Mouse (Mus musculus) hindbrain, embryonic 11.5 days (tissue): ENCODE results near the gene Tmsb10. TPM values are rescaled to one million over a fixed set of nuclear protein-coding genes. Genes with fewer than 3 reads are reported as not detected.

Experiments used
- ATAC-seq: fragments of 200-750 bp; cut with Nextera tagmentation; 2 replicates; pipeline ENCODE4 v1.8.0; 2017; ENCODE audit warnings: mild to moderate bottlenecking, moderate TSS enrichment, moderate library complexity; ENCODE audit not compliant: low FRiP score
- DNase-seq: peaks from one replicate; pipeline ENCODE4 v3.0.0-alpha.2; 2015; ENCODE audit warnings: low spot score
- H3K27ac ChIP-seq: fragments of 300-500 bp; sonication (generic); 2 replicates; pipeline ENCODE4 v1.5.1; 2014; ENCODE audit warnings: mild to moderate bottlenecking, low read depth, low read length
- H3K27me3 ChIP-seq: fragments of 300-500 bp; sonication (generic); 2 replicates; pipeline ENCODE4 v1.6.1; 2014; ENCODE audit warnings: mild to moderate bottlenecking, low read length, moderate library complexity, mixed read lengths; ENCODE audit not compliant: control insufficient read depth, insufficient read depth
- H3K36me3 ChIP-seq: fragments of 300-500 bp; sonication (generic); 2 replicates; pipeline ENCODE4 v1.6.1; 2014; ENCODE audit warnings: mild to moderate bottlenecking, low read length, moderate library complexity, mixed read lengths; ENCODE audit not compliant: control insufficient read depth, insufficient read depth
- H3K4me1 ChIP-seq: fragments of 300-500 bp; sonication (generic); replicated peaks from 2 replicates; pipeline ENCODE4 v1.6.1; 2014; ENCODE audit warnings: low read length, mixed read lengths; ENCODE audit not compliant: control insufficient read depth, insufficient read depth
- H3K4me2 ChIP-seq: fragments of 300-500 bp; sonication (generic); replicated peaks from 2 replicates; pipeline ENCODE4 v1.6.1; 2014; ENCODE audit warnings: mild to moderate bottlenecking, low read depth, low read length
- H3K4me3 ChIP-seq: fragments of 300-500 bp; sonication (generic); 2 replicates; pipeline ENCODE4 v1.5.1; 2014; ENCODE audit warnings: low read depth, low read length
- H3K9ac ChIP-seq: fragments of 300-500 bp; sonication (generic); 2 replicates; pipeline ENCODE4 v1.6.1; 2014; ENCODE audit warnings: low read depth, low read length
- H3K9me3 ChIP-seq: fragments of 300-500 bp; sonication (generic); 2 replicates; pipeline ENCODE4 v1.6.1; 2016; ENCODE audit warnings: low read length; ENCODE audit not compliant: control insufficient read depth
- WGBS: fragments of 180-500 bp; shearing (Covaris S2); extraction: QIAGEN DNeasy Blood & Tissue Kit; methylation state at CpG from one replicate; pipeline ENCODE4 v1.1.7; 2014; 5-methylcytosine and 5-hydroxymethylcytosine counted together
- polyA plus RNA-seq: library from polyadenylated mRNA; unstranded; fragments of >200 nt; fragmentation: Nextera tagmentation; extraction: Ambion mirVana; gene quantifications from 2 replicates; pipeline ENCODE4 v1.2.1, GENCODE M21; 2014

Gene Tmsb10
- polyA plus RNA-seq, 1 experiment from 2014 or later = 4,064 TPM

DNA sequence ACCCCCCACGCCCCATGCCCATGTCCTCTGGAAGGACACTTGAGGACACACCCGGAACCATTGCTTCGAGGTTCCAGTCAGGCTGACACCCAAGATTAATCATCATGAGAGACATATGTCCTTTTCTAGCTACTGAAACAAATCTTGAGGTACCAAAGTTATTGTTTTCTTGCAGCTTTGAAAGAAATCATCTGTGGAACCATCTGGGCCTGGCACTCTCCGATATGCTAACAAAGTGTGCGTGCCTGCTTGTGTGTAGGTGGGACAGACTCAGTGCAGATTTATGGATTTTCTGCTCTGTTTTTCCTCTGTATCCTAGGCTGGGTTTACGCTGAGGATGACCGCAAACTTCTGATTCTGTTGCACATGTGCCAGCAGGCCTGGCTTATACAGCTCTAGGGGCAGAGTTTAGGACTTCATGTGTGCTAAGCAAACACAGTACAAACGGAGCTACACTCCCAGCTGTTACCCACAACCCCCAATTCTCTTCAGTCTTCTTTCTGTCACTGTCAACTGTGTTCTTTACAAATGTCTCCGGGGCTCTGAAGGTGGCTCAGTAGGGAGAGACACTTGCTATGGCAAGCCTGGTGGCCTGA lies 9.3 kb downstream of the Tmsb10 start:
- Histone ChIP-seq H3K36me3 (no peaks in the 10 kb centered on the region), H3K4me3 (no peak overlapping the region), H3K27ac (no peak overlapping the region), H3K9ac (no peak overlapping the region), H3K4me1 (no peaks in the 10 kb centered on the region), H3K9me3 (no peaks in the 10 kb centered on the region), H3K27me3 (no peaks in the 10 kb centered on the region), H3K4me2 (no peak overlapping the region)
- ATAC-seq = no peak
- no peak for DNase-seq
- 80% methylated on average over 9 of the region's 9 CpGs for WGBS

DNA sequence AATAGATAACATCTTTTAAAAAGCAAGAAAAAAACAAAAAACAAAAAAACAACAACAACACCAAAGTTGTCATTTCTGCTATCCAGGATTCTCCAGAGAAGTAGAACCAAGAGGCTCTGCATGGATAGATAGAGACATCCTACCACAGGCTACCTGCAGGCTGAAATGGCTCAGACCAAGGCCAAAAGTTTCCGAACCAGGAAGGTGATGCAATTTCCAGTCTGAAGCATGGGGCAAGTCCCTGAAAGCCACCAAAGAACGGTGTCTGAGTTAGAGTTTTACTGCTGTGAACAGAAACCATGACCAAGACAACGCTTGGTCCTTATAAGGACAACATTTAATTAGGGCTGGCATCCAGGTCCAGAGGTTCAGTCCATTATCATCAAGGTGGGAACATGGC lies 10.2 kb downstream of the Tmsb10 start:
- H3K27ac ChIP-seq = no peak overlapping the region
- H3K36me3 ChIP-seq = no peaks in the 10 kb centered on the region
- DNase-seq = no peak
- H3K4me3 ChIP-seq = no peak overlapping the region
- H3K4me1 ChIP-seq = no peaks in the 10 kb centered on the region
- no peaks in the 10 kb centered on the region for H3K9me3 ChIP-seq
- no peak overlapping the region for H3K4me2 ChIP-seq
- WGBS = 89% methylated on average over 3 of the region's 3 CpGs
- no peak for ATAC-seq
- H3K27me3 ChIP-seq = no peaks in the 10 kb centered on the region
- H3K9ac ChIP-seq = no peak overlapping the region

DNA sequence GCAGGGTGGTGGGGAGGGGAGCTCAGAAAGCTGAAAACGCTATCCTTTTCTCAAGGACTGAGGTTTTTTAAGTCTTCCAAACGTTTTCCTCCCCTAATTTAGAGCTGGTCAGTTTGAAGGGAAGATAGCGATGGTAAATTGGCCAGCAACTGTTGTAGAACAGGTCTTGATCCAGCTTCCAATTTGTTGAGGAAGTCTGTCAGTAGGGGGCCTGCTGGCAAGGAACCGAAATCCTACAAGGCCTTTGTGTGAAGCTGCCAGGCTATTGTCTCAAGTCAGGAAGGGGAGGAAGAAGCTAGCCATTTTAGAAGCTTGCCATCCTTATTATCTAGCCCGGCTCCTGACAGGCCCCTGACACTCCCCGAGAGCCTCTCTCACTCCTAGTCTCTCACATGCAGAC lies 10.6 kb downstream of the Tmsb10 start:
- H3K27ac ChIP-seq = no peak overlapping the region
- ATAC-seq (no peak), DNase-seq (no peak)
- H3K4me3 ChIP-seq = no peak overlapping the region
- no peak overlapping the region for H3K9ac ChIP-seq
- no peaks in the 10 kb centered on the region for H3K27me3 ChIP-seq
- H3K9me3 ChIP-seq = no peaks in the 10 kb centered on the region
- 48% methylated on average over 6 of the region's 6 CpGs for WGBS
- H3K36me3 ChIP-seq = no peaks in the 10 kb centered on the region
- no peaks in the 10 kb centered on the region for H3K4me1 ChIP-seq
- no peak overlapping the region for H3K4me2 ChIP-seq

DNA sequence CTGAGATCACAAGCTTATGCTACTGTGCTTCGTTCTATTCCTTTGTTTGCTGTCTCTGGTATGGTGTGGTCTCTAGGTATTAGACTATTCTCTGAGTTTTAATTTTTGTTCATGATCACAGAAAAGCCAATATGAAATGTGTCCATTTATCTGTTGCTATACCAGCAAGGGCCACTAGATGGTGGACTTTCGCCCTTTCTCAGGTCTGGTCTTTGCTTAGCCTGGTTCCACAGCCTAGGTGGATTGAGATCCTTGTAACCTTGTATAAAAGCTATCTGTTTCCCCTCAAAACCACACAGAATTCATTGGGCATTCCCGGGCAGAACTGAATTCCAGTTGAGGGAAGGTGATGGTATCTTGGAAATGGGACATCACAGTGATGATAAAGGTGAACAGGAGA lies 18.1 kb downstream of the Tmsb10 start:
- Histone ChIP-seq H3K9me3 (no peaks in the 10 kb centered on the region), H3K9ac (no peak overlapping the region), H3K4me3 (no peak overlapping the region), H3K27ac (no peak overlapping the region), H3K4me2 (no peak overlapping the region), H3K27me3 (no peaks in the 10 kb centered on the region), H3K36me3 (no peaks in the 10 kb centered on the region), H3K4me1 (no peaks in the 10 kb centered on the region)
- peak; percentile 77 for DNase-seq
- ATAC-seq = no peak
- WGBS = 9% methylated on average over 3 of the region's 3 CpGs

DNA sequence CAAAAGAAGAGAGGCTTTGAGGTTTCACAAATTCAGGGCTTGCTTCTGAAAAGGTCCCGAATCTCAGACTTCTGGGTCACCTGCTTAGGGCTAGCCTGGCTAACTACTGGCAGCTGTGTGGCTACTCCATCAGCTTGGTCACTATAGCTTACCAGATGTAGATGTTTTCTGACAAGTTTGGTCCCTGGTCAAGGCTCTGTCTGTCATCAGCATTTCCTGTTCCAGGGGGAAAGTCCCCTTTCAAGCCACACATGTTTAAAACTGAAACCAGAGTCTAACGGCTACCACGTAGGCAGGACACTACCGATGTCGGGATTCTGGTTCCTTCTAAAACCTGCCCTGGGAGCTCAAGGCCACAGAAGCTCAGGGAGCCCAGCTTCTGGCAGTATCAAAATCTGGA lies 20.7 kb downstream of the Tmsb10 start:
- Histone ChIP-seq H3K27ac (no peak overlapping the region), H3K9me3 (no peaks in the 10 kb centered on the region), H3K27me3 (no peaks in the 10 kb centered on the region), H3K36me3 (no peaks in the 10 kb centered on the region), H3K4me2 (no peak overlapping the region), H3K4me3 (no peak overlapping the region), H3K9ac (no peak overlapping the region), H3K4me1 (no peaks in the 10 kb centered on the region)
- DNase-seq (no peak), ATAC-seq (no peak)
- WGBS = 64% methylated on average over 5 of the region's 5 CpGs

DNA sequence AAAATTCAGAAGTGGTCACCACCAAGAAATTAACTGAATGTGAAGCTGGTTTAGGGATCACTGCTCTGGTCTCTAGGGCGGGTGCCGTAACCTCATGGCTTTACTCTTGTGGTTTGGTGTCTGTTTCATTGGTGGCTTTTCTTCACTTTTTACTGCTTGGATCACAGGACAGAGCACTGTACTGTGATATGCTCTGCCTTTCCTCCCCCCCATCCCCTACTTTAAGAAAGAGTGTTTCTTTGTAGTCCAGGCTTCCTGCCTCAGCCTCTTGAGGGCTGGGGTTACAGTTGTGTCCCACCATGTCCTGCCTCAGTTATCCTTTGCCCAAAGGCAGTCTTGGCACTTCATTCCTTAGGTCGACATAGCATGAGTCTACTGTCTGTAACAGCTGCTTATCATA lies 21.1 kb downstream of the Tmsb10 start:
- H3K27ac ChIP-seq = no peak overlapping the region
- WGBS = 81% methylated on average over 3 of the region's 3 CpGs
- H3K27me3 ChIP-seq = no peaks in the 10 kb centered on the region
- H3K4me1 ChIP-seq = no peaks in the 10 kb centered on the region
- no peaks in the 10 kb centered on the region for H3K9me3 ChIP-seq
- no peaks in the 10 kb centered on the region for H3K36me3 ChIP-seq
- ATAC-seq = no peak
- no peak for DNase-seq
- no peak overlapping the region for H3K4me2 ChIP-seq
- no peak overlapping the region for H3K4me3 ChIP-seq
- no peak overlapping the region for H3K9ac ChIP-seq

DNA sequence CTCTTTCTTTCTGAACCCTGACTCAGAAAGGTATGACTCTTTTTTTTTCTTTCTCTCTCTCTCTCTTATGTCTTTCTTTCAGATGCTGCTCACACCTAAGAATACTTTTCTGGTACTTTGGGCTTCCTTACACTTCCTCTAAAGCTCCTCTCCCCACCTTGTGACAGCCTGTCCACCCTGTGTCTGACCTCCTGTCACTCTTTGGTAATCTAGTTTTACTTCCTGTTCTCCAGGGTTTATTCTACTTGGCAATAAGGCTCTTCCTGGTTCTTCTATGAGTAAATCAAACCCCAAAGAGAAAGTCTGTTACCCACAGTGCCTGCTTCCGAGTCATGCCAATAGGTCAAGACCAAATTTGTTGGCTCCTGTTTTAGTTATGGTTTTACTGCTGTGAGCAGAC lies 25.6 kb downstream of the Tmsb10 start:
- Histone ChIP-seq H3K9ac (no peak overlapping the region), H3K27ac (no peak overlapping the region), H3K4me2 (no peak overlapping the region), H3K36me3 (no peaks in the 10 kb centered on the region), H3K27me3 (no peaks in the 10 kb centered on the region), H3K4me1 (no peaks in the 10 kb centered on the region), H3K9me3 (no peaks in the 10 kb centered on the region), H3K4me3 (no peak overlapping the region)
- DNase-seq (no peak), ATAC-seq (no peak)
- WGBS = 91% methylated on average over 1 of the region's 1 CpGs

DNA sequence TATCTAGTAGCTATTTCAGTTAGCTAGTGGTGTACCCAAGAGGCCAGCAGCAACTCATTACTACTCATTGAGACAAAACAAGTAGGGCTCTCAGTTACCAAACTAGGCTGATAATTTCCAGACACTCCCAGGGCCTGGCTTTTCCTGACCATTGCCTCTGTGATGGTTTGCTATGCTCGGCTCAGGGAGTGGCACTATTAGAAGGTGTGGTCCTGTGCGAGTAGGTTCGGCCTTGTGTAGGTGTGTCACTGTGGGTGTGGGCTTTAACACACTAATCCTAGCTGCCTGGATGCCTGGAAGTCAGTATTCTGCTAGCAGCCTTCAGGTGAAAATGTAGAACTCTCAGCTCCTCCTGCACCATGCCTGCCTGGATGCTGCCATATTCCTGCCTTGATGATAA lies 27.0 kb downstream of the Tmsb10 start:
- H3K4me2 ChIP-seq = no peak overlapping the region
- H3K4me1 ChIP-seq = no peaks in the 10 kb centered on the region
- H3K9ac ChIP-seq = no peak overlapping the region
- H3K36me3 ChIP-seq = no peaks in the 10 kb centered on the region
- no peak overlapping the region for H3K4me3 ChIP-seq
- no peaks in the 10 kb centered on the region for H3K27me3 ChIP-seq
- H3K9me3 ChIP-seq = no peaks in the 10 kb centered on the region
- H3K27ac ChIP-seq = no peak overlapping the region
- DNase-seq (no peak), ATAC-seq (no peak)
- WGBS = 84% methylated on average over 3 of the region's 3 CpGs

DNA sequence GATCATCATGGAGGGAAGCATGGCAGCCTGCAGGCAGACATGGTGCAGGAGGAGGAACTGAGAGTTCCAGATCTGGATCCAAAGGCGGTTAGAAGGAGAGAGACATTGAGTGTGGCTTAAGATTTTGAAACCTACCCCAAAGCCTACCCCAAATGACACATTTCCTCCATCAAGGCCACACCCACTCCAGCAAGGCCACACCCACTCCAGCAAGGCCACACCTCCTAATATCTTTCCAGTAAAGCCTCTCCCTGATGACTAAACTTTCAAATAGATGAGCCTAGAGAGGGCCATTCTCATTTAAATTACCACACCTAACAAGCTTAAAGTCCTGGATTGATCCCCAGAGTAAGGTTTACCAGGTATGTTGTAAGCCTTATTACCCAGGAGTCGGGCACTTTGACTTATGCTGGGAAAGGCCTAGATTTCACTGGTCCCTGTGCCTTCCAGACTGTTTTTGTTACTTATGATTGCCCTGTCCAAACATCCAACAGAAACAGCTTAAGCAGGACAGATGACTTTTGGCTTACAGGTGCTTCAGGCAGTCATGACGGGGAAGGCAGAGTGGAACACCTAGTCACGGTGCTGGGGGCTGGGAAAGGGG lies 28.7 kb downstream of the Tmsb10 start:
- Histone ChIP-seq H3K36me3 (no peaks in the 10 kb centered on the region), H3K4me2 (no peak overlapping the region), H3K9me3 (no peaks in the 10 kb centered on the region), H3K4me1 (no peaks in the 10 kb centered on the region), H3K4me3 (no peak overlapping the region), H3K9ac (no peak overlapping the region), H3K27me3 (no peaks in the 10 kb centered on the region), H3K27ac (no peak overlapping the region)
- 93% methylated on average over 4 of the region's 4 CpGs for WGBS
- ATAC-seq (no peak), DNase-seq (no peak)
